11 mouse cellular contexts compared by ENCODE assay signal in the genomic region with DNA sequence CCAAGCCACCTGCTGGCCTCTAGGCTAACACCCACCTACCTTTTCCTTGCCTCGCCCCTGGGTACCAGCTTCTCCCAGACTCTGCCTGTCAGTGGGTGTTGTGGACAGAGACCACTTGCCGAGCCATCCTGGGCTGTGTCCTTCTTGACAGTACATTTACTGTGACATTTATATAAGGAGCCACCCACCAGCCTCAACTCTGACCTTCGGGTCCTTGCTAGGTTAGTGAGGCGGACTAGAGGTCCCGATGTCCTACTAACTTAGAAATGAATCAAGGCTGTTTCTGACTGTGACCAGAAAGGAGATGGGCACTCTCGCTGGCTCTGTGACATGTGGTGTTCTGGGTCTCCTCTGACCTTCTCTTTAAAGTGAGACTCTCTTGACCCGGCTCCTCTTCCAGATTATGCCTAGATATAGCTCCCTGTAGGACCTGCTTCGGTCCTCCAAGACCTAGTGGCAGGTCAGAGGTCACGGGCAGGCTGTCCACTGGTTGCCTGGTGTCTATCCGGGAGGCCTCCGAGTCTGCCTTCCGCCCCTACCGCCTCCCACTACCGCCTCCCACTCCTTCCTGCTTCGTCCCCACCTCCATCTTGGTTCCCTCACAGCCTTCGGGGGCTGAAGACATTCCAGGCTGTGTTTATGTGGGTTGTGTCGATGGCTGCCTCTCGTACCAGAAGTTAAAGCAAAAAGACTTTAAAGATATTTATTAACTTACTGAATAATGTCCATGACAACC. TPM values are rescaled to one million over a fixed set of nuclear protein-coding genes. Genes with fewer than 3 reads are reported as not detected.
DNase-seq lines count a peak whose midpoint lies in the region; ATAC-seq and TF ChIP-seq lines count a peak whose summit lies in the region.
"Had no signal": no experiment of that assay in that cellular context is flagged by ENCODE, and none has a peak within 500 bp of the region (broad histone marks: within the 10 kb centered on the region; RNA-seq: fewer than 3 reads in every experiment).

No protein-coding gene starts in this region.

- no peak overlapping the region for H3K4me2 ChIP-seq in heart, embryonic 15.5 days

- peak; percentile 37 for DNase-seq in adrenal gland, adult 2 months
- no peak for DNase-seq in adrenal gland, adult 18-20 months (ENCODE audit: low spot score in 2 of 2)
- no peak for DNase-seq in heart, adult 8-10 months (ENCODE audit: low spot score)
- peak; percentile 35 for DNase-seq in lung, postnatal 36 days
- no peak for DNase-seq in lung, adult 18-20 months
- no peak for DNase-seq in thymus, postnatal 14 days
- DNase-seq: cerebellum, postnatal 14 days; thymus, postnatal 4 days had no signal

- H3K4me1 ChIP-seq in heart, embryonic 15.5 days (replicated peaks): peaks cover 80% of the 10 kb centered on the region
- H3K4me1 ChIP-seq in small intestine, adult 2 months (ENCODE audit: control insufficient read depth, insufficient read depth, insufficient read length, low read length): peaks cover 61% of the 10 kb centered on the region

- TF ChIP-seq POLR2A in small intestine, adult 2 months (IDR thresholded peaks at IDR 0.05; ENCODE audit: low read depth, low read length): no peak

- no peak overlapping the region for H3K4me3 ChIP-seq in heart, embryonic 15.5 days
- H3K4me3 ChIP-seq in small intestine, adult 2 months (ENCODE audit: low read depth, low read length): no peak overlapping the region

- H3K9me3 ChIP-seq in heart, embryonic 15.5 days (replicated peaks): no peaks in the 10 kb centered on the region

- peak overlapping the region; percentile 59 for H3K27ac ChIP-seq in heart, embryonic 15.5 days
- H3K27ac ChIP-seq in small intestine, adult 2 months (ENCODE audit: insufficient read depth, low read depth, low read length): peak overlapping the region; percentile 15; the same call in 1 of the 2 replicates

- no peaks in the 10 kb centered on the region for H3K27me3 ChIP-seq in heart, embryonic 15.5 days
- H3K27me3 ChIP-seq in small intestine, adult 2 months (ENCODE audit: control insufficient read depth, insufficient read depth, low read length): no peaks in the 10 kb centered on the region

- WGBS in heart, embryonic 15.5 days: 51% methylated on average over 18 of the region's 18 CpGs
- WGBS in small intestine, adult 2 months: 79% methylated on average over 18 of the region's 18 CpGs

- no peak for TF ChIP-seq CTCF in small intestine, adult 2 months (IDR thresholded peaks at IDR 0.05; ENCODE audit: extremely low read depth, insufficient read length, insufficient replicate concordance, low read depth, low read length)

- ATAC-seq in heart, embryonic 15.5 days (replicated peaks; ENCODE audit: insufficient number of reproducible peaks, insufficient read depth, low FRiP score, low read depth): no peak
- ATAC-seq: forebrain, embryonic 14.5 days had no signal

- no peaks in the 10 kb centered on the region for H3K36me3 ChIP-seq in heart, embryonic 15.5 days
- H3K36me3 ChIP-seq in small intestine, adult 2 months (ENCODE audit: control insufficient read depth, insufficient read depth, low read length): no peaks in the 10 kb centered on the region

- no peak overlapping the region for H3K9ac ChIP-seq in heart, embryonic 15.5 days

RNA-seq across cellular contexts. Expression of gene Gramd4, which starts 21.2 kb away (rescaled TPM):
- 10 to 100 TPM; 13.8 to 19.5 TPM for total RNA-seq in adrenal gland, adult 2 months (2021)
- polyA plus RNA-seq in adrenal gland, adult 2 months (2012; rRNA removed): 10.5 and 11.3 TPM in 2 replicates
- total RNA-seq in adrenal gland, adult 18-20 months (2021): 10 to 100 TPM; 12.7 to 14.6 TPM
- polyA plus RNA-seq in heart, embryonic 15.5 days (2015; fragmentation: Nextera tagmentation; extraction: Ambion mirVana): 16.9 and 19.5 TPM in 2 replicates
- 10 to 100 TPM; 26.1 to 31.8 (median 27.3) TPM for total RNA-seq in heart, adult 8-10 months (2022)
- polyA plus RNA-seq in small intestine, adult 2 months (2012; rRNA removed): 10.5 and 25.1 TPM in 2 replicates

RNA-seq across cellular contexts. Expression of gene Celsr1, which starts 45.1 kb away (rescaled TPM):
- 1 to 10 TPM; 4.7 to 7.7 TPM for total RNA-seq in adrenal gland, adult 2 months (2021)
- 1.2 and 1.8 TPM in 2 replicates for polyA plus RNA-seq in adrenal gland, adult 2 months (2012; rRNA removed)
- 1 to 10 TPM; 2.9 to 3.7 TPM for total RNA-seq in adrenal gland, adult 18-20 months (2021)
- polyA plus RNA-seq in heart, embryonic 15.5 days (2015; fragmentation: Nextera tagmentation; extraction: Ambion mirVana): 1.1 and 2.1 TPM in 2 replicates
- total RNA-seq in heart, adult 8-10 months (2022): 1 to 10 TPM; 3.2 to 7.3 (median 4.5) TPM
- polyA plus RNA-seq in small intestine, adult 2 months (2012; rRNA removed): 2.9 and 4.7 TPM in 2 replicates

Comparison
In these comparisons a context has a peak if more than half of its experiments do, and no peak if none do; other contexts are left out.
1. DNase-seq: peak in adrenal gland, adult 2 months (single experiment) and lung, postnatal 36 days (single experiment); none in adrenal gland, adult 18-20 months (0 of 2), heart, adult 8-10 months (single experiment), lung, adult 18-20 months (0 of 2) and thymus, postnatal 14 days (single experiment).